Mouse (Mus musculus): ENCODE results near the gene Gm17067. TPM values are rescaled to one million over a fixed set of nuclear protein-coding genes. Genes with fewer than 3 reads are reported as not detected.
A peak's percentile ranks its signal among the peaks of the same experiment; 100 is the strongest.
"Not testable (repeated sequence)": the region's sequence is repeated elsewhere in the genome, so short reads cannot be mapped to it uniquely, and the experiment has no call there.

Gene Gm17067
- not detected in 2 replicates for polyA plus RNA-seq (2015; fragmentation: Nextera tagmentation; extraction: Ambion mirVana)

DNA sequence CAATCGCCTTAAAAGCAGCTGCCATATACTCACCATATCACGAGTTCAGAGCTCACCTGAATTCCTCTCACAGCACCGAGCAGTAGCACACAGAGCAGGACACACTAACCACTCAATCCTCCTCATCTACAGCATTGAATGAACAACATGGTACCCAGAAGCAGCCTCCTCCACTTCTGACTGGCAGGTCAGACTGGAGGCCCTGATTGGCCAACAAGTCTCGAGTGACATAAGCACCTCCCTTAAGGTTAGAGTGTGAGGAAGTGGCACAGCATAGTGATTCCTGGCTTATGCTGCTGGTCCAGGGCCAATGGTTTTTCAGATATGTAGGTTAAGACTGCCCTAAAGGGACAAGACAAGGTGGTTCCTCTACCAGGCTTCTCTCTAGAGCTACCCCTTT is at the start of gene Gm17067:
Gm17067 (minus strand) TSS at position 101 of the 400 bp plus-strand sequence.
- not testable (repeated sequence) for ATAC-seq

GRCm38 (mm10) chr7:42749836-42750235 is 23.0 kb upstream of the Gm17067 start:
- H3K9ac ChIP-seq (replicated peaks; ENCODE audit: low read depth), result no peak overlapping the region
- DNase-seq (ENCODE audit: low spot score), result no peak
- ATAC-seq, result no peak
- H3K4me2 ChIP-seq (replicated peaks; ENCODE audit: low read depth, low read length), result no peak overlapping the region
- H3K4me1 ChIP-seq (ENCODE audit: insufficient read depth, low read depth, low read length), result no peaks in the 10 kb centered on the region
- no peak overlapping the region for H3K4me3 ChIP-seq (ENCODE audit: low read depth, low read length)
- no peaks in the 10 kb centered on the region for H3K27me3 ChIP-seq (replicated peaks; ENCODE audit: insufficient read depth, low read length)
- H3K9me3 ChIP-seq (ENCODE audit: low read length), result no peaks in the 10 kb centered on the region
- no peak for TF ChIP-seq EP300 (IDR thresholded peaks at IDR 0.05)
- no peak for TF ChIP-seq CTCF (IDR thresholded peaks at IDR 0.05)
- H3K27ac ChIP-seq (ENCODE audit: low read length), result no peak overlapping the region
- no peaks in the 10 kb centered on the region for H3K36me3 ChIP-seq (ENCODE audit: insufficient read depth, low read length)
- 47% methylated on average over 20 of the region's 20 CpGs for WGBS

More for the DNA sequence above, at the start of gene Gm17067:
- not testable (repeated sequence) for H3K36me3 ChIP-seq (ENCODE audit: insufficient read depth, low read length); H3K4me2 ChIP-seq (replicated peaks; ENCODE audit: low read depth, low read length); DNase-seq (ENCODE audit: low spot score); H3K27ac ChIP-seq (ENCODE audit: low read length); H3K4me1 ChIP-seq (ENCODE audit: insufficient read depth, low read depth, low read length); H3K27me3 ChIP-seq (replicated peaks; ENCODE audit: insufficient read depth, low read length); H3K4me3 ChIP-seq (ENCODE audit: low read depth, low read length); H3K9me3 ChIP-seq (ENCODE audit: low read length); H3K9ac ChIP-seq (replicated peaks; ENCODE audit: low read depth)
- 85% methylated on average over 4 of the region's 4 CpGs for WGBS

GRCm38 (mm10) chr7:42738536-42739210 is 11.9 kb upstream of the Gm17067 start:
- no peak overlapping the region for H3K9ac ChIP-seq (replicated peaks; ENCODE audit: low read depth)
- H3K4me3 ChIP-seq (ENCODE audit: low read depth, low read length), result no peak overlapping the region
- TF ChIP-seq CTCF (IDR thresholded peaks at IDR 0.05) (no peak), EP300 (IDR thresholded peaks at IDR 0.05) (no peak)
- no peaks in the 10 kb centered on the region for H3K27me3 ChIP-seq (replicated peaks; ENCODE audit: insufficient read depth, low read length)
- H3K36me3 ChIP-seq (ENCODE audit: insufficient read depth, low read length), result no peaks in the 10 kb centered on the region
- no peaks in the 10 kb centered on the region for H3K4me1 ChIP-seq (ENCODE audit: insufficient read depth, low read depth, low read length)
- ATAC-seq (no peak), DNase-seq (ENCODE audit: low spot score) (no peak)
- H3K9me3 ChIP-seq (ENCODE audit: low read length), result no peaks in the 10 kb centered on the region
- 86% methylated on average over 10 of the region's 10 CpGs for WGBS
- H3K27ac ChIP-seq (ENCODE audit: low read length), result no peak overlapping the region
- H3K4me2 ChIP-seq (replicated peaks; ENCODE audit: low read depth, low read length), result no peak overlapping the region

DNA sequence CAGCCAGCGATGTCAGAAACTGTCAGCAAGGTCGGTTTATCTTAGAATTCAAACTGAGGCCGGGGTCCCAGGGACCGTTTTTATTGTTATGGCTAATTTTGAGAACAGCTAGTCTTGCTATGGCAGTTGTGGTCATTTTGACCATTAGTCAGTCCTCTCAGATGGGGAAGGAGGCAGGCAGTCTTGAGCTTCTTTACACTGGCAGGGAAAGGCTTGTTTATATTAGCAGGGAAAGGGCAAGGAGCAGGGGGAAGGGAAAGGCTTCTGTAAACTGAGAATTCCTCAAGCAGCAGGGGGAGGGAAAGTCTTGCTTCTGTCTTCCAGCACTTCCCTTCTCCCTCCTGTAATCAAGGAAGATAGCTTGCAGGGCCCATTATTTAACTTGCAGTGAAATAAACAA is 33.6 kb downstream of the Gm17067 start:
- DNase-seq (ENCODE audit: low spot score) (peak; percentile 78), ATAC-seq (peak; percentile 67)
- Histone ChIP-seq H3K9ac (replicated peaks; ENCODE audit: low read depth) (peak overlapping the region; percentile 58), H3K4me2 (replicated peaks; ENCODE audit: low read depth, low read length) (peak overlapping the region; percentile 59), H3K27ac (ENCODE audit: low read length) (peak overlapping the region; percentile 60; the same call in 1 of the 2 replicates), H3K4me3 (ENCODE audit: low read depth, low read length) (peak overlapping the region; percentile 58)
- not testable (repeated sequence) for H3K36me3 ChIP-seq (ENCODE audit: insufficient read depth, low read length); H3K27me3 ChIP-seq (replicated peaks; ENCODE audit: insufficient read depth, low read length); H3K9me3 ChIP-seq (ENCODE audit: low read length); H3K4me1 ChIP-seq (ENCODE audit: insufficient read depth, low read depth, low read length)
- under 1% methylated on average over 4 of the region's 4 CpGs for WGBS
- TF ChIP-seq EP300 (IDR thresholded peaks at IDR 0.05), result peak; percentile 21; the same call in 1 of the 2 replicates
- TF ChIP-seq CTCF (IDR thresholded peaks at IDR 0.05), result peak; percentile 4; the same call in 1 of the 2 replicates

DNA sequence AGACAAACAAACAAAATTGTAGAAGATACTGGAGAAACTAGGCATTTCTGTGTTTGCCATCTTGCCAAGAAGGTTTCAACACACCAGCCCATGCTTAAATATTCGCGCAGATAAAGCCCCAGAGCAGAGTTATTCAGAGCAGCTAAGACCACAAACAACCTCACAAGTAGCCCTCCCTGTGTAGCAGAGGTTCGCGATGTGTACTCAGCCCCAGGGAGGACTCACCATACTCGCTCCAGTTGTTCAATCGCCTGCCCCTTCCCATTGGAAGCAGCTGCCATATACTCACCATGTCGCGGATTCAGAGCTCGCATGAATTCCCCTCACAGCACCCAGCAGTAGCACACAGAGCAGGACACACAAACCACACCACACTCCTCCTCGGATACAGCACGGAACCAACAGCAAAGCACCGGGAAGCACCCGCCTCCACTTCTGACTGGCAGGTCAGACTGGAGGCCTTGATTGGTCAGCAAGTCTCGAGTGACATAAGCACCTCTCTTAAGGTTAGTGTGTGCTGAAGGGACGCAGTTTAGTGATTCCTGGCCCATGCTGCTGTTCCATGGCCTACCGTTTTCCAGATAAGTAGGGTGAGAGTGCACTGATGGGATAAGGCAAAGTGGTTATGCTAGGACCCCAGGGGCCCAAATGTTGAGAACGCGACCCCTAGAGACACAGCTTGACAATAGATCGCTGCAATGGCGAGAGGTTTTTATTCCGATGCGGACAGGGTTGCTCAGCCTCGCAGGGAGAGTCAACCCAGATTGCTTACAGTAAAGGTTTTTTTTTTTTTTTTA is 34.3 kb downstream of the Gm17067 start, which contains the start of gene Zfp975:
Zfp975 (minus strand) TSS at position 381 of the 797 bp plus-strand sequence.
- not testable (repeated sequence) for H3K36me3 ChIP-seq (ENCODE audit: insufficient read depth, low read length); H3K9me3 ChIP-seq (ENCODE audit: low read length); H3K27me3 ChIP-seq (replicated peaks; ENCODE audit: insufficient read depth, low read length); H3K4me1 ChIP-seq (ENCODE audit: insufficient read depth, low read depth, low read length)
- peak within 1 kb of the TSS; percentile 59 for H3K4me2 ChIP-seq (replicated peaks; ENCODE audit: low read depth, low read length)
- under 1% methylated on average over 23 of the region's 23 CpGs for WGBS
- H3K27ac ChIP-seq (ENCODE audit: low read length), result peak within 1 kb of the TSS; percentile 60
- H3K9ac ChIP-seq (replicated peaks; ENCODE audit: low read depth), result peak within 1 kb of the TSS; percentile 58
- DNase-seq (ENCODE audit: low spot score) (peak; percentile 90), ATAC-seq (peak; percentile 98)
- peak; percentile 31 for TF ChIP-seq CTCF (IDR thresholded peaks at IDR 0.05)
- H3K4me3 ChIP-seq (ENCODE audit: low read depth, low read length), result peak within 1 kb of the TSS; percentile 58

GRCm38 (mm10) chr7:42680081-42680480 is 46.7 kb downstream of the Gm17067 start:
- ATAC-seq; H3K9ac ChIP-seq (replicated peaks; ENCODE audit: low read depth); H3K27me3 ChIP-seq (replicated peaks; ENCODE audit: insufficient read depth, low read length); H3K9me3 ChIP-seq (ENCODE audit: low read length); H3K27ac ChIP-seq (ENCODE audit: low read length); H3K4me1 ChIP-seq (ENCODE audit: insufficient read depth, low read depth, low read length); H3K4me2 ChIP-seq (replicated peaks; ENCODE audit: low read depth, low read length); DNase-seq (ENCODE audit: low spot score); H3K36me3 ChIP-seq (ENCODE audit: insufficient read depth, low read length); H3K4me3 ChIP-seq (ENCODE audit: low read depth, low read length): not testable (repeated sequence)
- 91% methylated on average over 6 of the region's 6 CpGs for WGBS

- H3K4me2 ChIP-seq (replicated peaks; ENCODE audit: low read depth, low read length); H3K27ac ChIP-seq (ENCODE audit: low read length); H3K9ac ChIP-seq (replicated peaks; ENCODE audit: low read depth); ATAC-seq; H3K4me1 ChIP-seq (ENCODE audit: insufficient read depth, low read depth, low read length); H3K36me3 ChIP-seq (ENCODE audit: insufficient read depth, low read length); DNase-seq (ENCODE audit: low spot score); H3K9me3 ChIP-seq (ENCODE audit: low read length); H3K27me3 ChIP-seq (replicated peaks; ENCODE audit: insufficient read depth, low read length); H3K4me3 ChIP-seq (ENCODE audit: low read depth, low read length): not testable (repeated sequence)
These were observed 47.2 kb downstream of the Gm17067 start for GRCm38 (mm10) chr7:42679646-42680045.

GRCm38 (mm10) chr7:42660140-42660539 is 66.7 kb downstream of the Gm17067 start:
- H3K27me3 ChIP-seq (replicated peaks; ENCODE audit: insufficient read depth, low read length); DNase-seq (ENCODE audit: low spot score); H3K4me3 ChIP-seq (ENCODE audit: low read depth, low read length); ATAC-seq; H3K4me1 ChIP-seq (ENCODE audit: insufficient read depth, low read depth, low read length); H3K9me3 ChIP-seq (ENCODE audit: low read length); H3K36me3 ChIP-seq (ENCODE audit: insufficient read depth, low read length); H3K9ac ChIP-seq (replicated peaks; ENCODE audit: low read depth); H3K27ac ChIP-seq (ENCODE audit: low read length); H3K4me2 ChIP-seq (replicated peaks; ENCODE audit: low read depth, low read length): not testable (repeated sequence)
- 76% methylated on average over 4 of the region's 5 CpGs for WGBS

All from lung, postnatal 0 days (tissue).